Mouse (Mus musculus) liver, adult 2 months (tissue): ENCODE results near the gene Pgd. TPM values are rescaled to one million over a fixed set of nuclear protein-coding genes. Genes with fewer than 3 reads are reported as not detected.
"Not testable (repeated sequence)": the region's sequence is repeated elsewhere in the genome, so short reads cannot be mapped to it uniquely, and the experiment has no call there.

ENCODE experiments used
- DNase-seq: peaks from one replicate; pipeline ENCODE4 v3.0.0-alpha.2; 2011; ENCODE audit warnings: low read depth, low spot score; ENCODE audit errors: extremely low read depth
- H3K27ac ChIP-seq: fragments of 200-500 bp; replicated peaks from 2 replicates; pipeline ENCODE4 v1.5.1; 2012; ENCODE audit warnings: low read depth, mild to moderate bottlenecking, control low read depth, inconsistent platforms, low read length; ENCODE audit not compliant: insufficient read depth
- H3K27me3 ChIP-seq: fragments of 200-500 bp; 2 replicates; pipeline ENCODE4 v1.6.1; 2012; ENCODE audit warnings: mild to moderate bottlenecking, moderate library complexity, low read length, inconsistent platforms; ENCODE audit not compliant: control insufficient read depth, insufficient read depth
- H3K36me3 ChIP-seq: fragments of 200-500 bp; 2 replicates; pipeline ENCODE4 v1.6.1; 2012; ENCODE audit warnings: low read length, inconsistent platforms; ENCODE audit not compliant: control insufficient read depth, insufficient read depth
- H3K4me1 ChIP-seq: fragments of 200-500 bp; 2 replicates; pipeline ENCODE4 v1.6.1; 2011; ENCODE audit warnings: low read length; ENCODE audit not compliant: control insufficient read depth, insufficient read depth
- H3K4me3 ChIP-seq: fragments of 200-500 bp; 2 replicates; pipeline ENCODE4 v1.5.1; 2011; ENCODE audit warnings: low read depth, mild to moderate bottlenecking, control low read depth, low read length, moderate library complexity; ENCODE audit not compliant: insufficient read depth
- H3K79me2 ChIP-seq: fragments of 200-500 bp; 2 replicates; pipeline ENCODE4 v1.6.1; 2012; ENCODE audit warnings: inconsistent platforms, mild to moderate bottlenecking, low read length, moderate library complexity; ENCODE audit not compliant: control insufficient read depth, insufficient read depth
- H3K9ac ChIP-seq: fragments of 200-500 bp; 2 replicates; pipeline ENCODE4 v1.6.1; 2012; ENCODE audit warnings: low read depth, mild to moderate bottlenecking, control low read depth, inconsistent platforms, low read length
- CTCF ChIP-seq: fragments of 200-500 bp; IDR thresholded peaks from 2 replicates; pipeline ENCODE4 v1.5.1; 2011; ENCODE audit warnings: low read depth, low read length, control low read depth
- POLR2A ChIP-seq: fragments of 200-500 bp; IDR thresholded peaks from 2 replicates; pipeline ENCODE4 v1.6.1; 2011; ENCODE audit warnings: low read length, control low read depth; ENCODE audit not compliant: insufficient read depth; ENCODE audit errors: extremely low read depth
- WGBS: fragments of 180-500 bp; shearing (Covaris S2); methylation state at CpG from one replicate; pipeline ENCODE4 v1.1.7; 2018; 5-methylcytosine and 5-hydroxymethylcytosine counted together
- polyA plus RNA-seq: library from polyadenylated mRNA; depleted of rRNA; stranded (reverse); fragments of >200 nt; gene quantifications from 2 replicates; pipeline ENCODE4 v1.2.3, GENCODE M21; 2012
- total RNA-seq: library from RNA; depleted of rRNA; stranded (reverse); fragments of >200 nt; gene quantifications from 2 replicates; pipeline ENCODE4 v1.2.3, GENCODE M21; 2014

Gene Pgd
- total and polyA plus RNA-seq, 2 experiments, result 13.1 to 51.1 TPM

- H3K27ac ChIP-seq, result no peak overlapping the region
- TF ChIP-seq POLR2A, result no peak
- TF ChIP-seq CTCF, result no peak
- peaks cover 8% of the 10 kb centered on the region; the same call in 1 of the 2 replicates for H3K36me3 ChIP-seq
- peak; percentile 30 for DNase-seq
- H3K27me3 ChIP-seq, result no peaks in the 10 kb centered on the region
- no peaks in the 10 kb centered on the region for H3K79me2 ChIP-seq
- peaks cover 18% of the 10 kb centered on the region for H3K4me1 ChIP-seq
- H3K4me3 ChIP-seq, result no peak overlapping the region
- H3K9ac ChIP-seq, result no peak overlapping the region
- WGBS, result 76% methylated on average over 6 of the region's 6 CpGs
These were observed 7.1 kb upstream of the Pgd start for GRCm38 (mm10) chr4:149173661-149174060.

GRCm38 (mm10) chr4:149172666-149173065 is 6.1 kb upstream of the Pgd start:
- Histone ChIP-seq H3K4me1 (peaks cover 18% of the 10 kb centered on the region), H3K9ac (no peak overlapping the region), H3K79me2 (no peaks in the 10 kb centered on the region), H3K27ac (no peak overlapping the region), H3K36me3 (peaks cover 4% of the 10 kb centered on the region; the same call in 1 of the 2 replicates), H3K27me3 (no peaks in the 10 kb centered on the region), H3K4me3 (no peak overlapping the region)
- TF ChIP-seq CTCF (no peak), POLR2A (no peak)
- 52% methylated on average over 2 of the region's 2 CpGs for WGBS
- DNase-seq, result peak; percentile 28

DNA sequence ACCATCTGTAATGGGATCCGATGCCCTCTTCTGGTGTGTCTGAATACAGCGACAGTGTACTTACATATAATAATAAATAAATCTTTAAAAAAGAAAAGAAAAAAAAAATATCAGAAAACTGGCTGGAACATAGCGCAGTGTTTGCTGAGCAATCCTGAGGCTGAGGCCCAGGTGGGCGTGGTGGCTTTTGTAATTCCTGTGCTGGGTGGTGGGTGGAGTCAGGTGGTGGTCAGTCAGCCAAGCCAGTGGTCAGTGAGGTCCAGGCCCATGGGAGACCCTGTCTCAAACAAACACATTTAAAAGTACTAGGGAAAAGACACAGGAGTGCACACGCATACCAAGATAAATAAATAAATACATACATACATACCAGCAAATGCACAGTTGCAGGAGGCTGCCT is 5.5 kb upstream of the Pgd start:
- peaks cover 4% of the 10 kb centered on the region; the same call in 1 of the 2 replicates for H3K36me3 ChIP-seq
- H3K27me3 ChIP-seq, result no peaks in the 10 kb centered on the region
- TF ChIP-seq CTCF (no peak), POLR2A (no peak)
- DNase-seq, result peak; percentile 13
- no peak overlapping the region for H3K27ac ChIP-seq
- no peak overlapping the region for H3K9ac ChIP-seq
- no peaks in the 10 kb centered on the region for H3K79me2 ChIP-seq
- H3K4me1 ChIP-seq, result peaks cover 18% of the 10 kb centered on the region
- H3K4me3 ChIP-seq, result no peak overlapping the region
- WGBS, result 79% methylated on average over 5 of the region's 5 CpGs

DNA sequence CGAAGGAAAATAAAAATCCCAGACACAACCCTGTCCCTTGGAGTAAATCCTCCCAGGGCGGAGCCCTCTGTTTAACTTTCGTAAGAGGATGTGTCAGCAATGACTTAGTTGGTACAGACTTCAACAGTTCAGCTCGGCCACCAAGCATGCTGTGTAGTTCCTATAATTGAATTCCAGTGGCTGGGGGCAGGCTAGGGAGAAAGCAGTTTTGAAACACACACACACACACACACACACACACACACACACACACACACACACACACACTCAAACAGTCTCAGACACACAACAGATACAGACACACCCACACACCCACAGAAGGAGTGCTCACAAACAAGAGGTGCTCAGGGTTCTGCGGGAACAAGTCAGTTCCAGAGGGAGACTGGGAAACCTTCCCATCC is 5.0 kb upstream of the Pgd start:
- Histone ChIP-seq H3K79me2 (no peaks in the 10 kb centered on the region), H3K36me3 (peaks cover 4% of the 10 kb centered on the region; the same call in 1 of the 2 replicates), H3K4me3 (no peak overlapping the region), H3K27me3 (no peaks in the 10 kb centered on the region), H3K27ac (peak overlapping the region; percentile 61), H3K9ac (no peak overlapping the region), H3K4me1 (peaks cover 16% of the 10 kb centered on the region)
- peak; percentile 69 for DNase-seq
- no peak for TF ChIP-seq CTCF
- no peak for TF ChIP-seq POLR2A
- 20% methylated on average over 5 of the region's 5 CpGs for WGBS

DNA sequence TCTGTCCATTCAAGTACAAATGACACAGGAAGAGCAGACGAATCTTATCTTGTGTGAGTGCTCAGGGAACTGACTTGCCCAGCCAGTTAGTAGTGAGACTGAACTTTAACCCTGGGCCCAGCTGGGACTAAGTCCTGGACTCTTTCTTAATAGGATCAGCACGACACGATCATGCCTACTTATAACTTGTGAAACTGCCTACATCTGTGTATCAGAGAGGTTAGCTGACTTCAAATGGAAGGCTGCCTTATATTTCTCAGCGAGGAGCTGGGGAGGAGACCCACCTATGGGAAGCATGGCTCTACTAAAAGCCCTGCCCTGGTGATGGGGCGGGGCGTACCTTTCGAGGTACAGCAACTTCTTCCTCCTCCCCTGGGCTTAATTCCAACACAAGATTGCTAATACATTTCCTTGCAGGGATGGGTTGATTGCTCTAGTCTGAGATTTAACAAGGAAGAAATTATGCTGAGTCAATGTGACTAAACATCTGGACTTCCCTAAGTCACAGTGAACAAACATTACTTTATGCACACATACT is 3.9 kb upstream of the Pgd start:
- Histone ChIP-seq H3K27ac (peak overlapping the region; percentile 81), H3K27me3 (no peaks in the 10 kb centered on the region), H3K79me2 (no peaks in the 10 kb centered on the region; the same call in 1 of the 2 replicates), H3K4me3 (no peak overlapping the region), H3K9ac (no peak overlapping the region), H3K36me3 (no peaks in the 10 kb centered on the region), H3K4me1 (peaks cover 17% of the 10 kb centered on the region)
- TF ChIP-seq POLR2A (no peak), CTCF (no peak)
- DNase-seq, result peak; percentile 86
- WGBS, result 38% methylated on average over 7 of the region's 7 CpGs

- not testable (repeated sequence) for H3K79me2 ChIP-seq, H3K4me3 ChIP-seq, DNase-seq, H3K27me3 ChIP-seq, H3K36me3 ChIP-seq, H3K9ac ChIP-seq
- WGBS, result 62% methylated on average over 7 of the region's 8 CpGs
- peaks cover 19% of the 10 kb centered on the region for H3K4me1 ChIP-seq
- H3K27ac ChIP-seq, result peak overlapping the region; percentile 81
These were observed 3.4 kb upstream of the Pgd start for GRCm38 (mm10) chr4:149169926-149170325.
